Mouse (Mus musculus) cerebellum, adult 2 months (tissue): Measurements from ENCODE around the gene Sdhb.

Experiments used
- CTCF ChIP-seq: fragments of 200-500 bp; IDR thresholded peaks from 2 replicates; pipeline ENCODE4 v1.5.1; 2011; ENCODE audit warnings: low read depth, mild to moderate bottlenecking, control low read depth, low read length, moderate library complexity, borderline replicate concordance; ENCODE audit not compliant: insufficient read depth
- POLR2A ChIP-seq: fragments of 200-500 bp; IDR thresholded peaks from 2 replicates; pipeline ENCODE4 v1.6.1; 2011; ENCODE audit warnings: low read length, control low read depth, borderline replicate concordance; ENCODE audit not compliant: insufficient read depth

- TF ChIP-seq CTCF (no peak), POLR2A (no peak)
These were observed 44.7 kb upstream of the Sdhb start for GRCm38 (mm10) chr4:140916296-140916695.
